Mouse (Mus musculus): ENCODE data around the gene Pde4d. TPM values are rescaled to one million over a fixed set of nuclear protein-coding genes. Genes with fewer than 3 reads are reported as not detected.
A peak's percentile ranks its signal among the peaks of the same experiment; 100 is the strongest.

The Pde4d gene
- polyA plus RNA-seq, 1 experiment from 2014 or later, result 3.4 TPM

- CTCF ChIA-PET, result interaction anchor here (2.0 kb wide), 1 partner anchor 19 kb away, joined by 8 read pairs; no protein-coding TSS in a partner anchor
Measured at GRCm38 (mm10) chr13:108487066-108487465, 37.3 kb downstream of the Pde4d start.

GRCm38 (mm10) chr13:108489825-108490224 is 40.1 kb downstream of the Pde4d start:
- ChIA-PET POLR2A (no interaction called here), CTCF (no interaction called here)
- H3K27me3 ChIP-seq, result no peaks in the 10 kb centered on the region
- in situ Hi-C loops (cut with MboI; ENCODE audit: low pct_unique_long_range_greater_than_20kb), result no loop called here
- no peak for DNase-seq (ENCODE audit: low read depth, low spot score)
- TF ChIP-seq CTCF (IDR thresholded peaks at IDR 0.05), result no peak
- no peak for ATAC-seq

More at GRCm38 (mm10) chr13:108487066-108487465, 37.3 kb downstream of the Pde4d start:
- TF ChIP-seq CTCF (IDR thresholded peaks at IDR 0.05), result no peak
- ATAC-seq, result no peak
- no peak for DNase-seq (ENCODE audit: low read depth, low spot score)
- no peaks in the 10 kb centered on the region for H3K27me3 ChIP-seq
- in situ Hi-C loops (cut with MboI; ENCODE audit: low pct_unique_long_range_greater_than_20kb), result no loop called here
- POLR2A ChIA-PET, result no interaction called here

- CTCF ChIA-PET, result no interaction called here
Measured at GRCm38 (mm10) chr13:108490872-108491271, 41.1 kb downstream of the Pde4d start.

GRCm38 (mm10) chr13:108492886-108493285 is 43.1 kb downstream of the Pde4d start:
- TF ChIP-seq CTCF (IDR thresholded peaks at IDR 0.05), result no peak

More at GRCm38 (mm10) chr13:108490872-108491271, 41.1 kb downstream of the Pde4d start:
- POLR2A ChIA-PET, result no interaction called here
- no peak for ATAC-seq
- DNase-seq (ENCODE audit: low read depth, low spot score), result no peak
- no peak for TF ChIP-seq CTCF (IDR thresholded peaks at IDR 0.05)
- no peaks in the 10 kb centered on the region for H3K27me3 ChIP-seq
- in situ Hi-C loops (cut with MboI; ENCODE audit: low pct_unique_long_range_greater_than_20kb), result no loop called here

GRCm38 (mm10) chr13:108494365-108494764 is 44.6 kb downstream of the Pde4d start:
- ATAC-seq (no peak), DNase-seq (ENCODE audit: low read depth, low spot score) (no peak)
- ChIA-PET POLR2A (no interaction called here), CTCF (interaction anchor here (0.8 kb wide), 1 partner anchor 272 kb away, joined by 4 read pairs; no protein-coding TSS in a partner anchor)
- TF ChIP-seq CTCF (IDR thresholded peaks at IDR 0.05), result no peak
- H3K27me3 ChIP-seq, result no peaks in the 10 kb centered on the region
- in situ Hi-C loops (cut with MboI; ENCODE audit: low pct_unique_long_range_greater_than_20kb), result no loop called here

More at GRCm38 (mm10) chr13:108492886-108493285, 43.1 kb downstream of the Pde4d start:
- in situ Hi-C loops (cut with MboI; ENCODE audit: low pct_unique_long_range_greater_than_20kb), result no loop called here
- CTCF ChIA-PET, result interaction anchor here (1.0 kb wide), 1 partner anchor 38 kb away, joined by 3 read pairs; no protein-coding TSS in a partner anchor
- POLR2A ChIA-PET, result no interaction called here
- no peak for ATAC-seq
- H3K27me3 ChIP-seq, result no peaks in the 10 kb centered on the region
- no peak for DNase-seq (ENCODE audit: low read depth, low spot score)

GRCm38 (mm10) chr13:108497768-108498167 is 48.0 kb downstream of the Pde4d start:
- DNase-seq (ENCODE audit: low read depth, low spot score), result no peak
- POLR2A ChIA-PET, result no interaction called here
- TF ChIP-seq CTCF (IDR thresholded peaks at IDR 0.05), result no peak
- CTCF ChIA-PET, result no interaction called here
- ATAC-seq, result no peak
- H3K27me3 ChIP-seq, result no peaks in the 10 kb centered on the region
- in situ Hi-C loops (cut with MboI; ENCODE audit: low pct_unique_long_range_greater_than_20kb), result no loop called here

GRCm38 (mm10) chr13:108498247-108498743 is 48.5 kb downstream of the Pde4d start:
- TF ChIP-seq CTCF (IDR thresholded peaks at IDR 0.05), result no peak
- ATAC-seq (no peak), DNase-seq (ENCODE audit: low read depth, low spot score) (no peak)
- ChIA-PET CTCF (interaction anchor here (1.1 kb wide), 1 partner anchor 35 kb away, joined by 3 read pairs; no protein-coding TSS in a partner anchor), POLR2A (interaction anchor here (0.6 kb wide), 1 partner anchor 364 kb away, joined by 5 read pairs; no protein-coding TSS in a partner anchor)
- in situ Hi-C loops (cut with MboI; ENCODE audit: low pct_unique_long_range_greater_than_20kb), result no loop called here
- H3K27me3 ChIP-seq, result no peaks in the 10 kb centered on the region

- TF ChIP-seq CTCF (IDR thresholded peaks at IDR 0.05), result no peak
- ATAC-seq (no peak), DNase-seq (ENCODE audit: low read depth, low spot score) (no peak)
- ChIA-PET CTCF (interaction anchor here (1.1 kb wide), 1 partner anchor 34 kb away, joined by 3 read pairs; no protein-coding TSS in a partner anchor), POLR2A (interaction anchor here (0.6 kb wide), 1 partner anchor 365 kb away, joined by 5 read pairs; no protein-coding TSS in a partner anchor)
- in situ Hi-C loops (cut with MboI; ENCODE audit: low pct_unique_long_range_greater_than_20kb), result no loop called here
- H3K27me3 ChIP-seq, result no peaks in the 10 kb centered on the region
Measured at GRCm38 (mm10) chr13:108498773-108499313, 49.1 kb downstream of the Pde4d start.

GRCm38 (mm10) chr13:108501386-108501785 is 51.6 kb downstream of the Pde4d start:
- in situ Hi-C loops (cut with MboI; ENCODE audit: low pct_unique_long_range_greater_than_20kb), result no loop called here
- CTCF ChIA-PET, result no interaction called here
- POLR2A ChIA-PET, result no interaction called here
- ATAC-seq (peak; percentile 47), DNase-seq (ENCODE audit: low read depth, low spot score) (no peak)
- H3K27me3 ChIP-seq, result no peaks in the 10 kb centered on the region
- TF ChIP-seq CTCF (IDR thresholded peaks at IDR 0.05), result no peak

GRCm38 (mm10) chr13:108524548-108524947 is 74.8 kb downstream of the Pde4d start:
- ChIA-PET CTCF (no interaction called here), POLR2A (no interaction called here)
- in situ Hi-C loops (cut with MboI; ENCODE audit: low pct_unique_long_range_greater_than_20kb), result no loop called here
- ATAC-seq (no peak), DNase-seq (ENCODE audit: low read depth, low spot score) (no peak)
- TF ChIP-seq CTCF (IDR thresholded peaks at IDR 0.05), result no peak
- H3K27me3 ChIP-seq, result no peaks in the 10 kb centered on the region

- DNase-seq (ENCODE audit: low read depth, low spot score), result no peak
- ChIA-PET POLR2A (no interaction called here), CTCF (no interaction called here)
- no peak for TF ChIP-seq CTCF (IDR thresholded peaks at IDR 0.05)
- in situ Hi-C loops (cut with MboI; ENCODE audit: low pct_unique_long_range_greater_than_20kb), result no loop called here
- no peak for ATAC-seq
- H3K27me3 ChIP-seq, result no peaks in the 10 kb centered on the region
Measured at GRCm38 (mm10) chr13:108524969-108525368, 75.2 kb downstream of the Pde4d start.

Data from Patski (cell line).